Mouse (Mus musculus): ENCODE data around the gene Ilf3.

GRCm38 (mm10) chr9:21318792-21319191, 48.9 kb upstream of the Ilf3 start:
- no peak for TF ChIP-seq POLR2A (IDR thresholded peaks at IDR 0.05; ENCODE audit: extremely low read depth, insufficient read depth, low read length)
- TF ChIP-seq CTCF (IDR thresholded peaks at IDR 0.05; ENCODE audit: low read depth, low read length), result no peak
